Mouse (Mus musculus) heart, embryonic 14.5 days (tissue): ENCODE measurements at regions not wholly inside any gene's neighbourhood (a gene's known extent, or its start where the extent isn't known, plus 50 kb on each side); places are given as distances from the start of the nearest gene placed in this dataset.

Source experiments
- ATAC-seq: fragments of 200-750 bp; cut with Nextera tagmentation; 2 replicates; pipeline ENCODE4 v1.8.0; 2017; ENCODE audit warnings: low read depth, moderate TSS enrichment; ENCODE audit not compliant: insufficient number of reproducible peaks, insufficient read depth, low FRiP score
- H3K27ac ChIP-seq, 2 experiments: fragments of 200-500 bp in 1 of 2; fragments of 300-500 bp in 1 of 2; sonication (generic) in 1 of 2; replicated peaks in 1 of 2; 2 replicates each; pipeline ENCODE4 v1.5.1; 2012 to 2014; ENCODE audit warnings: low read depth in 2 of 2, low read length in 2 of 2, control low read depth in 1 of 2, mild to moderate bottlenecking in 1 of 2, mixed read lengths in 1 of 2; ENCODE audit not compliant: control insufficient read depth in 1 of 2, insufficient read depth in 1 of 2
- H3K27me3 ChIP-seq: fragments of 300-500 bp; sonication (generic); 2 replicates; pipeline ENCODE4 v1.6.1; 2014; ENCODE audit warnings: mild to moderate bottlenecking, low read length, control low read depth; ENCODE audit not compliant: control insufficient read depth, insufficient read depth
- H3K36me3 ChIP-seq: fragments of 300-500 bp; sonication (generic); 2 replicates; pipeline ENCODE4 v1.6.1; 2014; ENCODE audit warnings: mild to moderate bottlenecking, control low read depth, low read length, mixed read lengths; ENCODE audit not compliant: control insufficient read depth, insufficient read depth
- H3K4me1 ChIP-seq, 2 experiments: fragments of 200-500 bp in 1 of 2; fragments of 300-500 bp in 1 of 2; sonication (generic) in 1 of 2; 2 replicates each; pipeline ENCODE4 v1.6.1; 2012 to 2014; ENCODE audit warnings: low read length in 2 of 2, control low read depth in 1 of 2, mixed read lengths in 1 of 2; ENCODE audit not compliant: control insufficient read depth in 2 of 2, insufficient read depth in 2 of 2
- H3K4me2 ChIP-seq: fragments of 300-500 bp; sonication (generic); 2 replicates; pipeline ENCODE4 v1.6.1; 2014; ENCODE audit warnings: mild to moderate bottlenecking, low read length
- H3K4me3 ChIP-seq, 2 experiments: fragments of 200-500 bp in 1 of 2; fragments of 300-500 bp in 1 of 2; sonication (generic) in 1 of 2; 2 replicates each; pipeline ENCODE4 v1.5.1; 2012 to 2014; ENCODE audit warnings: low read length in 2 of 2, mild to moderate bottlenecking in 2 of 2, control low read depth in 1 of 2, low read depth in 1 of 2, moderate library complexity in 1 of 2; ENCODE audit not compliant: control insufficient read depth in 1 of 2, insufficient read depth in 1 of 2
- H3K9ac ChIP-seq: fragments of 300-500 bp; sonication (generic); 2 replicates; pipeline ENCODE4 v1.6.1; 2014; ENCODE audit warnings: mild to moderate bottlenecking, low read length
- H3K9me3 ChIP-seq: fragments of 300-500 bp; sonication (generic); 2 replicates; pipeline ENCODE4 v1.6.1; 2016; ENCODE audit warnings: low read length, control low read depth; ENCODE audit not compliant: control insufficient read depth
- WGBS: fragments of 180-500 bp; shearing (Covaris S2); extraction: QIAGEN DNeasy Blood & Tissue Kit; methylation state at CpG from one replicate; pipeline ENCODE4 v1.1.7; 2014; 5-methylcytosine and 5-hydroxymethylcytosine counted together

- H3K4me1 ChIP-seq, result no peaks in the 10 kb centered on the region
- H3K36me3 ChIP-seq, result no peaks in the 10 kb centered on the region
- no peaks in the 10 kb centered on the region for H3K9me3 ChIP-seq
- H3K27me3 ChIP-seq, result 0 out of 2 replicates have a peak, but pooled peaks cover 6% of the 10 kb centered on the region
- H3K4me3 ChIP-seq, result no peak overlapping the region
- no peak overlapping the region for H3K4me2 ChIP-seq
- WGBS, result 78% methylated on average over 9 of the region's 9 CpGs
- no peak for ATAC-seq
- H3K9ac ChIP-seq, result no peak overlapping the region
- H3K27ac ChIP-seq, result no peak overlapping the region
These were observed 76.9 kb upstream of the Cav2 start for GRCm38 (mm10) chr6:17203900-17204686.

GRCm38 (mm10) chr6:17206932-17207331 is 74.1 kb upstream of the Cav2 start:
- Histone ChIP-seq H3K9ac (no peak overlapping the region), H3K9me3 (no peaks in the 10 kb centered on the region), H3K27me3 (no peaks in the 10 kb centered on the region), H3K27ac (no peak overlapping the region), H3K4me3 (no peak overlapping the region), H3K36me3 (no peaks in the 10 kb centered on the region), H3K4me1 (no peaks in the 10 kb centered on the region), H3K4me2 (no peak overlapping the region)
- 87% methylated on average over 3 of the region's 3 CpGs for WGBS
- no peak for ATAC-seq

GRCm38 (mm10) chr6:17209792-17210191 is 71.2 kb upstream of the Cav2 start:
- no peaks in the 10 kb centered on the region for H3K4me1 ChIP-seq
- no peak overlapping the region for H3K27ac ChIP-seq
- no peak overlapping the region for H3K4me3 ChIP-seq
- no peak overlapping the region for H3K9ac ChIP-seq
- no peak overlapping the region for H3K4me2 ChIP-seq
- H3K9me3 ChIP-seq, result no peaks in the 10 kb centered on the region
- no peaks in the 10 kb centered on the region for H3K27me3 ChIP-seq
- WGBS, result 60% methylated on average over 4 of the region's 4 CpGs
- no peaks in the 10 kb centered on the region for H3K36me3 ChIP-seq
- no peak for ATAC-seq

DNA sequence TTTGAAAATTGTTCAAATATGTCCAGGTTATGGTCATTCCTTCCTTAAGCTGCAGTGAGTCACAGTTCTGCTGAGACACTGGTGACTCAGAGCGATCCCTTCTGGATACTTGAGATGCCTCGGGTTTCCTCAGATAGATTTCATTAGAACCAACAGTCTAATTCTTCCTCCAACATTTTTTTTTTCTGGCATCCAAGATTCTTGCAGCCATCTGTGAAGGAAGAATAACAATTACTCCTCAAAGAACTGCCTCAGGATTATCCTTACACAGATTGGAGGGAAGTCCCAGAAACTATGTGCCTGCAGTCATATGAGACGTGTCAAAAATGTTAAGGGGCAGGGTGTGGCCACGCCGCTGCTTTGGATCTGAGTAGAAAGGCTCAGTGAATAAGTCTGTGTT is 69.6 kb upstream of the Cav2 start:
- no peak overlapping the region for H3K4me2 ChIP-seq
- no peaks in the 10 kb centered on the region for H3K36me3 ChIP-seq
- 33% methylated on average over 5 of the region's 5 CpGs for WGBS
- no peak overlapping the region for H3K9ac ChIP-seq
- no peak for ATAC-seq
- H3K27ac ChIP-seq, result no peak overlapping the region
- no peak overlapping the region for H3K4me3 ChIP-seq
- H3K9me3 ChIP-seq, result no peaks in the 10 kb centered on the region
- H3K4me1 ChIP-seq, result no peaks in the 10 kb centered on the region
- no peaks in the 10 kb centered on the region for H3K27me3 ChIP-seq

GRCm38 (mm10) chr6:17214774-17215173 is 66.2 kb upstream of the Cav2 start:
- Histone ChIP-seq H3K9me3 (no peaks in the 10 kb centered on the region), H3K36me3 (no peaks in the 10 kb centered on the region), H3K4me2 (no peak overlapping the region), H3K27me3 (no peaks in the 10 kb centered on the region), H3K9ac (no peak overlapping the region), H3K27ac (no peak overlapping the region), H3K4me1 (no peaks in the 10 kb centered on the region), H3K4me3 (no peak overlapping the region)
- ATAC-seq, result no peak
- 85% methylated on average over 9 of the region's 9 CpGs for WGBS

GRCm38 (mm10) chr6:17216442-17216841 is 64.5 kb upstream of the Cav2 start:
- no peak for ATAC-seq

DNA sequence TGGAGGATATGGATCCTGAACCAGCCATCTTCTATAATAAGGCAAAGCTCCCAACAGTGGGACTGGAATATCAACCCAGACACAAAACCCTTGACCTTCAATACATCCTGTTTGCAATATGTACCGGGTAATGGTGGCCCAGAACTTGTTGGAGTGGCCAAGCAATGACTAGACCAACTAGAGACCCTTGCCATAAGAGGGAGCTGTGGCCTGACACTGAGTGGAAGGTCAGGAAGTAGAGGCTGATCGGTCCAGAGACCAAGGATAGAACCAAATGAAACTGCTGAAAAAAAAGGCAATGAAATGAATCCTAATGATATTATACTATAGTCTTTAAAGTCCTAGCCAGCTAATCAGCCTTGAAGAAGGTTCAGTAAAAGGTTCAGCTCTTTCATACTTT is 57.2 kb upstream of the Cav2 start:
- H3K4me3 ChIP-seq, result no peak overlapping the region
- WGBS, result 61% methylated on average over 2 of the region's 2 CpGs
- H3K4me2 ChIP-seq, result no peak overlapping the region
- H3K9ac ChIP-seq, result no peak overlapping the region
- no peak overlapping the region for H3K27ac ChIP-seq
- peaks cover 7% of the 10 kb centered on the region; the same call in 1 of the 2 replicates for H3K9me3 ChIP-seq
- H3K27me3 ChIP-seq, result no peaks in the 10 kb centered on the region
- no peaks in the 10 kb centered on the region for H3K4me1 ChIP-seq
- ATAC-seq, result no peak
- no peaks in the 10 kb centered on the region for H3K36me3 ChIP-seq

More at GRCm38 (mm10) chr6:17216442-17216841, 64.5 kb upstream of the Cav2 start:
- Histone ChIP-seq H3K9me3 (no peaks in the 10 kb centered on the region), H3K4me2 (no peak overlapping the region), H3K4me1 (no peaks in the 10 kb centered on the region), H3K4me3 (no peak overlapping the region), H3K36me3 (no peaks in the 10 kb centered on the region), H3K27me3 (no peaks in the 10 kb centered on the region), H3K9ac (no peak overlapping the region), H3K27ac (no peak overlapping the region)
- WGBS, result 69% methylated on average over 1 of the region's 1 CpGs

DNA sequence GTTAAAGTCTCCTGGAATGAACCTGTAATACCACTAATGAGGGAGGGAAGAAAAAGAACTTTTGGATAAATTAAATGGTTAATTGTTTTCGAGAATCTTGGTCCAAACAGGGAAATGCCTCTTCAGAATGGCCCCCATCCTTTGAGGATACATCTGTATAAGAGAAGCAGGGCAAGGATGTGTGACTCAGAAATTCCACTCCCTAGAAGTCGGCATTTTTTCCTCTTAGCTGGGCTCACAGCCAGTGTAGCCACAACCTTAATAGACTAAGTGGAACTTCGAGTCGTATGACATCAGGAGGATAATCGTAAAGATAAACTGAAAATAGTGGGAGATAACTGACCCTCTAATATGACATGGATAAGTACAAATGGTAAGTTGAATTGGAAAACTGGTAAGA is 56.1 kb upstream of the Cav2 start:
- Histone ChIP-seq H3K4me2 (no peak overlapping the region), H3K9me3 (peaks cover 7% of the 10 kb centered on the region; the same call in 1 of the 2 replicates), H3K36me3 (no peaks in the 10 kb centered on the region), H3K27me3 (no peaks in the 10 kb centered on the region), H3K4me3 (no peak overlapping the region), H3K27ac (no peak overlapping the region), H3K9ac (no peak overlapping the region), H3K4me1 (no peaks in the 10 kb centered on the region)
- ATAC-seq, result no peak; the same call in 1 of the 2 replicates
- 39% methylated on average over 5 of the region's 5 CpGs for WGBS
